Mouse (Mus musculus): ENCODE data around the gene Adh6b. TPM values are rescaled to one million over a fixed set of nuclear protein-coding genes. Genes with fewer than 3 reads are reported as not detected.

Adh6b gene
- 0.81 and 1.2 TPM in 2 replicates for polyA plus RNA-seq (2016; fragmentation: Nextera tagmentation; extraction: Ambion mirVana)

GRCm38 (mm10) chr3:138341471-138341870 lies at the start of gene Adh6b:
TSS of gene Adh6b (plus strand) at chr3:138341775.
- Histone ChIP-seq H3K27me3 (ENCODE audit: low read depth, poor library complexity, severe bottlenecking) (no peaks in the 10 kb centered on the region), H3K4me3 (no peak within 1 kb of the TSS), H3K9me3 (replicated peaks) (no peaks in the 10 kb centered on the region), H3K4me1 (peaks cover 5% of the 10 kb centered on the region; the same call in 1 of the 2 replicates), H3K36me3 (no peaks in the 10 kb centered on the region), H3K27ac (no peak within 1 kb of the TSS)
- no peak for DNase-seq (ENCODE audit: low spot score)
- WGBS = 74% methylated on average over 14 of the region's 14 CpGs

GRCm38 (mm10) chr3:138293298-138293895 lies 48.2 kb upstream of the Adh6b start:
- Histone ChIP-seq H3K36me3 (no peaks in the 10 kb centered on the region), H3K4me1 (no peaks in the 10 kb centered on the region), H3K4me3 (no peak overlapping the region), H3K9me3 (replicated peaks) (no peaks in the 10 kb centered on the region; the same call in 1 of the 2 replicates), H3K27ac (no peak overlapping the region), H3K27me3 (ENCODE audit: low read depth, poor library complexity, severe bottlenecking) (no peaks in the 10 kb centered on the region)
- WGBS = 87% methylated on average over 7 of the region's 7 CpGs
- no peak for DNase-seq (ENCODE audit: low spot score)

- H3K4me1 ChIP-seq = peaks cover 31% of the 10 kb centered on the region
- WGBS = 93% methylated on average over 9 of the region's 9 CpGs
- no peaks in the 10 kb centered on the region; the same call in 1 of the 2 replicates for H3K9me3 ChIP-seq (replicated peaks)
- H3K27me3 ChIP-seq (ENCODE audit: low read depth, poor library complexity, severe bottlenecking) = no peaks in the 10 kb centered on the region
- no peak overlapping the region for H3K4me3 ChIP-seq
- H3K36me3 ChIP-seq = no peaks in the 10 kb centered on the region
- H3K27ac ChIP-seq = no peak overlapping the region
- DNase-seq (ENCODE audit: low spot score) = no peak
Measured at GRCm38 (mm10) chr3:138300130-138300529, 41.4 kb upstream of the Adh6b start.

DNA sequence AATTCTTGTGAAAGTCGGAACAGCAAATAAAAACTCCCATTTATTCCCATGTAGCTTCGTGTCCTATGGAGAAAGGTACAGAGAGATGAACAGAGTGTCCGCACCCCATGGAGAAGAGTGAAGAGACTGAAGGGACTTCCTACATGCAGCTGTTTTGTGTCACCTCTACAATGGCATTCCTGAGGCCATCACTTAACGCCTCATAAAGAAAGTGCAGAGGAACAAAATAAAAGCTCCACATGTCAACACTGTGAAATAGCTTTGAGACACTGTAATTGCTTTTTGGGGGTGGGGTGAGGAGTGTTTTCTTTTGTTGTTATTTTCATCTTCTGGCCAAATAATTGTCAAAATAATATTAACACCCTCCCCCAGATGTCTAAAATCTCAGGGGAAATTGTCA lies 38.9 kb upstream of the Adh6b start:
- WGBS = 61% methylated on average over 4 of the region's 4 CpGs
- no peak for DNase-seq (ENCODE audit: low spot score)
- H3K9me3 ChIP-seq (replicated peaks) = no peaks in the 10 kb centered on the region; the same call in 1 of the 2 replicates
- peaks cover 43% of the 10 kb centered on the region for H3K4me1 ChIP-seq
- H3K4me3 ChIP-seq = no peak overlapping the region
- no peaks in the 10 kb centered on the region for H3K36me3 ChIP-seq
- H3K27ac ChIP-seq = no peak overlapping the region
- H3K27me3 ChIP-seq (ENCODE audit: low read depth, poor library complexity, severe bottlenecking) = no peaks in the 10 kb centered on the region

DNA sequence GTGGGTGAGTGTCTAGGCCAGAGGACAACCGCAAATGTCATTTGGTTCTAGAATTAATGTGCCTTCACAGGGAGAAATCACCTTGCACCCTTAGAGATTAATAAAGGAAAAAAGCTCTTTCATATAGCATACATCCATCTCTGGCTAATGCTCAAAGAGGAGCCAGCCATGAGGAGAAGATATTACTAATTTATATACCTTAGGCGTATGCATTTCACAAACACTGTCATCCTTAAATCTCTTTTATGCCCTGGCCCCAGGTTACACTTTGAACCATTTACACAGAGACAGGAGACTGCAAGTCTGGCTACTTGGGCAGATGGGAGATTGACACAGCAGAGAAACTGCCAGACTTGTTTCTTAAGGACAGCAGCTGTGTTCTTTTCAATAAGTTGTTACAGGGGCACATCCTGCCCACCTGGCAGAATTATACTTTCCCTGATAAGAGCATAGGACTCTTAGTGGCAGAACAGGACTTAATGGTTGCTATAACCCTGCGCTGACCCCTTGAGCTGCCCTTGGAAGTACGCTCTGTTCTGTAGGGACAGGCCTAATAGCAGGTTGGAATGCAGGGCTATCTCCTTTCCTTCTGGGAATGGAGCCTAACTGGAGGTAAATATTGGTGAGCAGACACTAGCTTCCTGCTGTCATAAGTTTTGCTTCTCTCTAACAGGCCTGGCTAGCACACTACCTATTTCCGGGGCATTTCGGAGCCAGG lies 37.6 kb upstream of the Adh6b start:
- Histone ChIP-seq H3K27me3 (ENCODE audit: low read depth, poor library complexity, severe bottlenecking) (no peaks in the 10 kb centered on the region), H3K4me3 (no peak overlapping the region), H3K9me3 (replicated peaks) (no peaks in the 10 kb centered on the region), H3K27ac (no peak overlapping the region), H3K36me3 (no peaks in the 10 kb centered on the region), H3K4me1 (peaks cover 43% of the 10 kb centered on the region)
- DNase-seq (ENCODE audit: low spot score) = no peak
- 48% methylated on average over 6 of the region's 6 CpGs for WGBS

DNA sequence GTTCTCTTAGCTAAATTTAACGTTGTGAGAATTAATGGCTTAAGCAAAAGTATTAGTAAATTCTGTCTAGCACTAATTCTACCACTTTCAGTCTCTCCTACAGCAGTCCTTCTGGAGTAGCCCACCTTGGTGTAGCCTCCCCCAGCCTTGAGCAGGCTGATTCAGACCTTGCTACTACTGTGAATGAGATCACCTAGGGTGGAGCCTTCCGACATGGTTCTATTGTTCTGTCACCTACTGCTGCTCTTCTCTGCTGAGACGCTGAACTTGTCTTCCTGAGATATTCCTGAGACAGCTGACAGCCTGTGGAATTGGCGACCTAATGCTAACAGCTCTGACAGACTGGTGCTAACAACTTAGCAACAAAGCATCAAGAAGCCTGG lies 37.1 kb upstream of the Adh6b start:
- WGBS = 35% methylated on average over 4 of the region's 4 CpGs

GRCm38 (mm10) chr3:138305486-138306289 lies 35.9 kb upstream of the Adh6b start:
- no peaks in the 10 kb centered on the region for H3K27me3 ChIP-seq (ENCODE audit: low read depth, poor library complexity, severe bottlenecking)
- H3K9me3 ChIP-seq (replicated peaks) = no peaks in the 10 kb centered on the region
- H3K27ac ChIP-seq = no peak overlapping the region
- 47% methylated on average over 10 of the region's 10 CpGs for WGBS
- no peaks in the 10 kb centered on the region for H3K36me3 ChIP-seq
- no peak overlapping the region for H3K4me3 ChIP-seq
- DNase-seq (ENCODE audit: low spot score) = no peak
- peaks cover 43% of the 10 kb centered on the region for H3K4me1 ChIP-seq

More for the DNA sequence above, 37.1 kb upstream of the Adh6b start:
- no peak overlapping the region for H3K4me3 ChIP-seq
- H3K27me3 ChIP-seq (ENCODE audit: low read depth, poor library complexity, severe bottlenecking) = no peaks in the 10 kb centered on the region
- H3K4me1 ChIP-seq = peaks cover 43% of the 10 kb centered on the region
- no peak for DNase-seq (ENCODE audit: low spot score)
- H3K36me3 ChIP-seq = no peaks in the 10 kb centered on the region
- no peak overlapping the region for H3K27ac ChIP-seq
- H3K9me3 ChIP-seq (replicated peaks) = no peaks in the 10 kb centered on the region

GRCm38 (mm10) chr3:138306290-138306683 lies 35.3 kb upstream of the Adh6b start:
- no peaks in the 10 kb centered on the region for H3K36me3 ChIP-seq
- DNase-seq (ENCODE audit: low spot score) = no peak
- 26% methylated on average over 8 of the region's 8 CpGs for WGBS
- no peak overlapping the region for H3K27ac ChIP-seq
- no peaks in the 10 kb centered on the region for H3K27me3 ChIP-seq (ENCODE audit: low read depth, poor library complexity, severe bottlenecking)
- no peak overlapping the region for H3K4me3 ChIP-seq
- no peaks in the 10 kb centered on the region for H3K9me3 ChIP-seq (replicated peaks)
- H3K4me1 ChIP-seq = peaks cover 43% of the 10 kb centered on the region

DNA sequence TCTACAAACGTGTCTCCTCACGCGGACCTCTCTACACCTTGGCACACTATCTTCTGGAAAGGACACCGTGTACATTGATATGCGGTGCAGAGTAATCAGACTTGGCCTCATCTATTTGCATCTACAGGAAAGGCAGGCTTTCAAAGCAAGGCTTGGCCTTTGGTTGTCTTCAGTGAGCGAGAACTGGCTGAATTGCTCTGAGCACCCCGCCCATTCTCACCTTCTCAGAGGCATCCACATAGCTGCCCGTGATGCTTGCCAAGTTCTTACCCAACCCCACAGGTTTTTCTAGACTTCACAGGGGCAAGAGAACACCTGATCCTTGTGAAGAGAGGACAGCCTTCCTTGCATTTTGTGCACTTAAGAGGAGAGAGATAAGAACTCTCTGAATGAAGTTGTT lies 31.7 kb upstream of the Adh6b start:
- no peaks in the 10 kb centered on the region for H3K36me3 ChIP-seq
- H3K27ac ChIP-seq = no peak overlapping the region
- H3K9me3 ChIP-seq (replicated peaks) = no peaks in the 10 kb centered on the region
- WGBS = 90% methylated on average over 8 of the region's 8 CpGs
- H3K27me3 ChIP-seq (ENCODE audit: low read depth, poor library complexity, severe bottlenecking) = no peaks in the 10 kb centered on the region
- no peak for DNase-seq (ENCODE audit: low spot score)
- H3K4me3 ChIP-seq = no peak overlapping the region
- H3K4me1 ChIP-seq = peaks cover 15% of the 10 kb centered on the region

DNA sequence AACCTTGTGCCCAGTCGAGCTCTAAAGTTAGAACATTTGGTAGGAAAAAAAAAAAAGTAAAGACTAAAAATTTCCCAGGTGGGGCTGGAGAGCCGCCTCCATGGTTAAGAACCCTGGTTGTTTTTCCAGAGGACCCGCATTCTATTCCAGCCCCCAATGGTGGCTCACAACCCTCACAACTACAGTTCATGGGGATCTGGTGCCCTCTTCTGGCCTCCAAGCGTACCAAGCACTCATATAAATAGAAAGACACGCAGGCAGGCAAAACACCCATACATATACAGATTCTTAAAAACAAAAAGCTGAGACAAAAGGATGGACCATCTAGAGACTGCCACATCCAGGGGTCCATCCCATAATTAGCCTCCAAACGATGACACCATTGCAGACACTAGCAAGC lies 30.6 kb upstream of the Adh6b start:
- WGBS = 87% methylated on average over 6 of the region's 6 CpGs
- DNase-seq (ENCODE audit: low spot score) = no peak
- H3K4me3 ChIP-seq = no peak overlapping the region
- no peak overlapping the region for H3K27ac ChIP-seq
- no peaks in the 10 kb centered on the region for H3K27me3 ChIP-seq (ENCODE audit: low read depth, poor library complexity, severe bottlenecking)
- no peaks in the 10 kb centered on the region for H3K9me3 ChIP-seq (replicated peaks)
- H3K4me1 ChIP-seq = peaks cover 5% of the 10 kb centered on the region; the same call in 1 of the 2 replicates
- no peaks in the 10 kb centered on the region for H3K36me3 ChIP-seq

- no peaks in the 10 kb centered on the region for H3K9me3 ChIP-seq (replicated peaks)
- no peaks in the 10 kb centered on the region for H3K36me3 ChIP-seq
- WGBS = 88% methylated on average over 5 of the region's 5 CpGs
- H3K4me1 ChIP-seq = no peaks in the 10 kb centered on the region
- H3K27ac ChIP-seq = no peak within 1 kb of the TSS
- H3K4me3 ChIP-seq = no peak within 1 kb of the TSS
- H3K27me3 ChIP-seq (ENCODE audit: low read depth, poor library complexity, severe bottlenecking) = no peaks in the 10 kb centered on the region
- no peak for DNase-seq (ENCODE audit: low spot score)
Measured at GRCm38 (mm10) chr3:138312965-138313364, 28.6 kb upstream of the Adh6b start, which contains the start of gene Adh6a. TSS of gene Adh6a (plus strand) at chr3:138313286.

- DNase-seq (ENCODE audit: low spot score) = no peak
- H3K36me3 ChIP-seq = no peaks in the 10 kb centered on the region
- no peaks in the 10 kb centered on the region for H3K4me1 ChIP-seq
- H3K9me3 ChIP-seq (replicated peaks) = no peaks in the 10 kb centered on the region
- WGBS = 95% methylated on average over 2 of the region's 2 CpGs
- no peaks in the 10 kb centered on the region for H3K27me3 ChIP-seq (ENCODE audit: low read depth, poor library complexity, severe bottlenecking)
- H3K4me3 ChIP-seq = no peak overlapping the region
- H3K27ac ChIP-seq = no peak overlapping the region
Measured at GRCm38 (mm10) chr3:138316908-138317472, 24.6 kb upstream of the Adh6b start.

All from limb, embryonic 10.5 days (tissue).